Mouse (Mus musculus) spleen, embryonic (tissue): ENCODE measurements around the gene Tfeb.

Experiments
- CTCF ChIA-PET: fragments of 350-600 bp; sonication (Branson Sonifier 250); formaldehyde crosslinking; loops from one replicate; lab custom pipeline; 2022; lab: Charles Lee

Tfeb gene

DNA sequence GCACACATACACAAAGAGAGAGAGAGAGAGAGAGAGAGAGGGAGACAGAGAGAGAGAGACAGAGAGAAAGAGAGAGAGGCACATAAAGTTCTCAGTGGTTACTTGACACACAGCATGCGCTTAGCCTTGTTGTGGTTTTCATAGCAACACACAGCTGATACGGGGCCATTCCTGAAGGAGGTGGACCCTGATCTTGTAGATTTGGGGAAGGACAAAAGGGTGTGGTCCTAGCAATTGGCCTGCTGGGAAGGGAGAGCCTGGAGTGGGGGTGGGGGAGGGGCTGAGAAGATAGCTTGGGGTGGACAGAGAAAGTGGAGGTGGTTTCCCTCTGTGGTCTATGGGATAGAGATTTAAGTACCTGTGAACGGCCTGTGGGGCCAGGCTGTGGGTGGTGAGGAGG, 26.8 kb upstream of the Tfeb start:
- CTCF ChIA-PET = interaction anchor here (0.7 kb wide), 1 partner anchor 16 kb away, joined by 6 read pairs; no protein-coding TSS in a partner anchor

DNA sequence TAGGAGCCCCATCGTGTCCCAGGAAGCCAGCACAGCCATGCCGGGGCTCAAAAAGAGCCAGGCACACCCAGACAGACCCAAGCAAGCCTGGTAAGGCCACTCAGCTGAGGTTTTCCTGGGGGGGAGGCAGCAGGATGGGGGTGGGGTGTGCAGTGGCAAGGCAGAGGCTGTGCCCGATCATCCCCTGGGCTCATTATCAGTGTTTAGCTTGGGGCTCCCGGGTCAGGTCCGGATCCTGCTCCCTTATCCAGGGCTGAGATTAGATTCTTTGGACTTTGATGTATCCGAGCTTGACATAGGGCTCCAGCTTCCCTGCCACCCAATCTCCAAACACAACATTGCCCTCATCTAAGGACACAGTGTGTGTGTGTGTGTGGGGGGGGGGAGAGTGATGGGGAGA, 24.9 kb upstream of the Tfeb start:
- CTCF ChIA-PET = interaction anchor here (0.6 kb wide), 1 partner anchor 351 kb away, joined by 3 read pairs; no protein-coding TSS in a partner anchor

DNA sequence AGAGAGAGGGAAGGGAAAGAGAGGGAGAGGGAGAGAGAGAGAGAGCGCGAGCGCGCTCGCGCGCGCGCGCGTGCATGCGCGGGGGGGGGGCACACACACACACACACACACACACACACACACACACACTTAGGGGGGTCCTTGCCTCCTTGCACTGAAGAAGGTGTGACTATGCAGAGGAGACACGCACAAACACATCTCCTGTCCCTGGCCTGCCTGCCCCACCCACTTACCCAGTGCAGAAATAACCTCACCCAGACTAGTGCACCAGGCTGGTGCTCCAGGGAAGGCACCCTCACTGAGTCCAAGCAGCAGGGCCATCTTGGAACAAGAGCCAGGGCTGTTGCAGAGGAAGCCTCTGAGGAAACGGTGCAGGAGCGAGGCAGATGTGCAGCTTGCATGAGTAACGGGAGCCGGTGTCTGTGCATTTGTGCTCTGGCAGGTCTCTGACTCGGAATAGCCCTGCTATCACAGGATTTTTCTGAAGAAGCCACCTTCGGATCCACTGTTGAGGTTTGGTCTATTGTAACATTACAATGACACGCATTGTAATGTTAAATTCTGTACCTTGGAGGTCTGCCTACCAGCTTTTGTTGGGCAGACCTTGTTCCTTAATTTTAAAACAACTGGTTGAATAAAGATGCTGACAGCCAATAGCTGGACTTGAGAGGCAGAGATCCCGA, 23.8 kb upstream of the Tfeb start:
- CTCF ChIA-PET = no interaction called here

DNA sequence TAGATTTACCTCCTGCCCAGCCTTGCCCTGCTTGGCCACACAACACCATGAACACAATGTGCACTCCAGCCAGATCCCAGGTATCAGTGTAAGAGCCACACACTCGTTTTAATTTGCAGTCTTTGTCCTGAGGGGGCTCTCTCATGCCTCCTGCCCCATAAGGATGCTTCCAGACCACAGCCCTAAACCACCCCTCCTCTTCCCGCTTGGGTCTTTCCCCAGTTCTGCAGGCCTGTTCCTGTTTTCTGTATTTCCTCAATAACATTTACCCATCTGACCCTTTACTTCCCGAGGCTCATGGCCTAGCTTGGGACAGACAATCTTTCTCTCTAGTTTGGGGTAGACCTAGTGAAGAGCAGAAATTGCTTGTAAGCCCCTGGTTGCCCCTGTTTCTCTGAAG, 21.8 kb upstream of the Tfeb start:
- CTCF ChIA-PET = interaction anchor here (0.7 kb wide), 2 partner anchors 119 to 385 kb away, joined by 3 read pairs; no protein-coding TSS in a partner anchor

DNA sequence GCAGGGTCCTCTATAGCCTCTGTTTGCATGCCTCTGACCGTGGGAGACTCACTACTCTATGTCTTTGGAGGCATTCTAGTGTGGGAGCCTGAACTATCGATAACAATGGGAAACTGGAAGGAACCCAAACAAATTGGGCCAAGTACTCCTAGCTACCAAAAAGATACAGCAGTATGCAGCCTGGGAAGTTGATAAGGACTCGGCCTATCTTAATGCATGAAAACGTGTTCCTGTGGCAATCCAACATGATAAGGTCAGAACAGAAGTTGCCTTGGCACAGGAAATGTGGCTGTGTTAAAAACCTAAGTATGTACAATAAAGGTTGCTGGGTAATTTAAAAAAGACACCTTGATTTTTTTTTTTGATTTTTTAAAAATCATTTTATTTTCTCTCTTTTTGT, 15.6 kb upstream of the Tfeb start:
- CTCF ChIA-PET = no interaction called here

DNA sequence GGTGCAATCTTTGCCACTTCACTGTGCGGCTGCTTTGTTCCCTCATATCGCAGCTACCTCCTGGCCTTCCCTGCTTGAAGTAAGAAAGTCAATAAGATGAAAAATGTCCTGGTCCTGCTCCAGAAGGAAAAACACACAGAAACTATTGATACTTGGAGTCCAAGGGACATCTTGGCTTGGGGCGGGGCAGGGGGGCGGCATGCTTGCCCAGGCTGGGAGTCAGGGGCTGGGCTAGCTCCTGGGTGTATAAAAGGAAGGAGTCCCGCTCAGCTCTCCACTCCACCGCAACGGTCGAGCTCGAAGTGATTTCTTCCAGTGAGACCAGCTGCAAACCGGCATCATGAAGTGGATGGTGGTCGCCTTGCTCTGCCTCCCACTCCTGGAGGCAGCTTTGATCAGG, 10.3 kb upstream of the Tfeb start, which contains the start of gene Pgc:
TSS of gene Pgc (plus strand) at position 277 of the 400 bp plus-strand sequence.
- CTCF ChIA-PET = no interaction called here

DNA sequence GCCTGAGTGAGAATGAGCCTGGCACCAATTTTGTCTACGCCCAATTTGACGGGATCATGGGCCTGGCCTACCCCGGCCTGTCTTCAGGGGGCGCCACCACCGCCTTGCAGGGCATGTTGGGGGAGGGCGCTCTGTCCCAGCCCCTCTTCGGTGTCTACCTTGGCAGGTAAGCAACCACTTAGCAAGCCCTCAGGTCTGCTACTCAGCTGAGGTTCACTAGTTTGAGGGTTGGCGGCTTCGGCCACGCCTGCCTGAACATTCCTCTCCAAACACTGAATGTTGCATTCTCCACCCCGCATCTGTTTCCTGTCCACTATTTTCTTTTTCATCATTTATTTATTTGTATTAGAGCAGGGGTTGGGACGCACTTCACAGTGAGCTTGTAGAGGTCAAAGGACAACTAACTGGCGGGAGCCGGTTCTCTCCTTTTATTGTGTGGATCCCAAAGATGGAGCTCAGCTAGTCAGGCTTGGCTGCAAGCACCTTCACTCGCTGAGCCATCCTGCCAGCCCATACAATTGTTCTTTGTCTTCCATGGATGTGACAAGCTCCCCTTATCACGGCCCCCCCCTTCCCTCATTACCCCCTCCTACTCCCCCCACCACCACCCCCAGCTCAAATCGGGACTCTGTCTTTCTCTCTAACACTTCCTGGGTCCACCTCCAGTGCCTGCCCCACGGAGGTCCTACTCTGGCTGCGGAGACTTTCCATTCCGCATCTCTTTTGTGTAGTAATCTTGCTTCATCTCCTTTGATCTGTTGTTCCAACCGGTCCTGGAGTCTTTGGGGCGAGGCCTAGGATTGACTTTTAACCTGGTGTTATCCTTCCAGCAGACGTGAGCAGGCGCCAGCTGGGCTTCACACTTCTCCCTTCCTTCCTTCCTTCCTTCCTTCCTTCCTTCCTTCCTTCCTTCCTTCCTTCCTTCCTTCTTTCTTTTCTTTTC, 5.9 kb upstream of the Tfeb start:
- CTCF ChIA-PET = interaction anchor here (0.5 kb wide), 1 partner anchor 33 kb away, joined by 3 read pairs; no protein-coding TSS in a partner anchor

DNA sequence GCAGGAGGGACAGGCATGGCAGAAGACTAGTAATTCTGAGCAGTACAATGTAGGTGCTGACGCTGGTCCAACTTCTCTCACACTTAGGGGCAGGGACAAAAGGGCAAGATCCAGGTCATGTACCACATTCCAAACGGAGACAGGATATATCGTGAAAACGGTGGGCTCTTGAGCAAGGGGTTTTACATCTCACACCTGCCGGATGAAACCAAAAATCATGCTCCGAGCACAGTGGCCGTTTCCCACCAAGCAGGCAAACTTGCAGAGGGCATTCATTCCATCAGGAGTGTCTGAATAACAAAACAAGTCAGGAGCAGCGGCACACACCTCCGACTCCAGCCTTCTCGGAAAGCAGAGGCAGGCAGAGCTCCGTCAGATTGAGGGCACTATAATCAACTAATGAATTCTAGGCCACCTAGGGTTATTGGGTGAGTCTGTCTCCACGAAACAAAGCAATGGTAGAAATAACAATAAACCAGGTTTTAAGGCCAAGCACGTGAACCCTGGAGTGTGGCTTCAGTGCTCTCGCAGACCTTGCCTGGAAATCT, 1.2 kb upstream of the Tfeb start:
- CTCF ChIA-PET = interaction anchor here (0.7 kb wide), 1 partner anchor 49 kb away, joined by 4 read pairs; no protein-coding TSS in a partner anchor

DNA sequence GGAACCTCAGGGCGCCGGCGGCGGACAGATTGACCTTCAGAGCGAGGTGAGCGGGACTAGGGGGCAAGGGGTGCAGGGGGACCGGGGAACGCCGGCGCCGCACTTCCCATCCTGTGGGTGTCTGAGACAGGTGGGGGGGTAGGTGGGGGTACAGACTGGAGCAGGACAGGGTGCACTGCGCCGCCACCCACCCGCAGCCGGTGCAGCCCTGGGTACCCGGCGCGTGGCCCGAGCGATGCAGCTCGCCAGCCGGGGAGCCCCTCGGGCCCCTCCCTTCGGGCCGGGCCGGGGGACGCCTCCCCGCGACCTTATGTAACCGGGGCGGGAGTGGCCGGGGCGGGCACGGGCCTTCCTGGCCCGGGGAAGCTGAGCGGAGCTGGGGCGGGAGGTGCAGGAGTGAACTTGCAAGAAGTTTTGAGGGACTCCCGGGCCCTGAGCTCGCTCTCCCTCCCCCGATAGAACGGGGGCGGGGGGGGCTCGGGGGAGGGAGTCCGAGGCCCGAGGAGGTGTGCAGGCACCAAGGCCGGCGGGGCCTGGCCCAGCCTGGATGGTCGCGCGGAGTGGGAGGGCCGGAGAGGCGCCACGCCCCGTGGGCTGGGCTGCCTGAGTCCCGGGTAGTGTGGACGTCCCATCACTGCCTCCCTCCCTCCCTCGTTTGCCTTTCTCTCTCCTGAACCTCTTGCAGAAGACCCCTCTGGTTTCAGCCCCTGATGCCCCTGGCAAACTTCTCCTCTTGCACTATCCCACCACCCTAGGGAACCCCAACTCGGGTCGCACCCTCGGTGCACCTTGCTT, 638 bp downstream of the Tfeb start:
- CTCF ChIA-PET = interaction anchor here (0.6 to 1.5 kb wide), 2 partner anchors 31 to 113 kb away, joined by 7 to 9 read pairs; no protein-coding TSS in a partner anchor

DNA sequence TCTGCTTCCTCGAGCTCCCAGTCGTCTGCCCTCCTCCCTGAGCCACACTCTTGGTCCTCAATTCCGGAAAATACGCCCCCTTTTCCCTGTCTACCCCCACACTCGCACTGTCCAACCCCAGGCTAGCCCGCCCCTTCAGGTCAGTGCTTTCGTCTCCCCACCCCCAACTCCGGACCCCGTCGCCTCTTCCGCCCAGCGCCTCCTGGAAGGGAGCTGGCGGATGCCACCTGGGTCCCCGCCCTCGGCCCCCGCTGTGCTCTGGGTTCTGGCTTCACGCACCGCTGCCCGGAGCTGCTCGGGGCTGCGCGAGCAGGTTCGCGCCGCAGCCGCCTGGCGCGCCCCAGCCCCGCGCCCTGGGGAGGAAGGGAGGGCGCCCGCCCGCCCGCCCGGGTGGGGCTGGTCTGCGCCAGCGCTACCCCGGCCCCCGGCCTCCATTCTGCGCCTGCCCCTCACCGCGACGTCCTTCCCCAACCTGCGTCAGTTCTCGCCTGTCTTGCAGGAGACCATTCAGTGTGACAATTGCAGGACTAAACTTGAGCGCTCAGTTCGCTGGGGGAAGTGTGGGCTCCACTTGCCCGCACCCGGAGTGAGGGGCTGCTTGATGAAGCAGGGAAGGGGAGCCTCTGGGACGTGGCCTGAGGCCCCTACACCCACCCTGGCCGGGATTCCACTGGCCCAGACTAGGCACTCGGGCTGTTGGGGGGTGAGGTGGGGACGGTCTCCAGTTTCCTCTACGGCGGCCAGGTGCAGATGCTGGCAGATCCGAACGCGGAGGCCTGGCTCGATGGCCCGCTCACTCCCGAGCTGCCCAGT, 1.4 kb downstream of the Tfeb start:
- CTCF ChIA-PET = interaction anchor here (0.7 to 1.5 kb wide), 2 partner anchors 12 to 141 kb away, joined by 3 to 4 read pairs; no protein-coding TSS in a partner anchor

DNA sequence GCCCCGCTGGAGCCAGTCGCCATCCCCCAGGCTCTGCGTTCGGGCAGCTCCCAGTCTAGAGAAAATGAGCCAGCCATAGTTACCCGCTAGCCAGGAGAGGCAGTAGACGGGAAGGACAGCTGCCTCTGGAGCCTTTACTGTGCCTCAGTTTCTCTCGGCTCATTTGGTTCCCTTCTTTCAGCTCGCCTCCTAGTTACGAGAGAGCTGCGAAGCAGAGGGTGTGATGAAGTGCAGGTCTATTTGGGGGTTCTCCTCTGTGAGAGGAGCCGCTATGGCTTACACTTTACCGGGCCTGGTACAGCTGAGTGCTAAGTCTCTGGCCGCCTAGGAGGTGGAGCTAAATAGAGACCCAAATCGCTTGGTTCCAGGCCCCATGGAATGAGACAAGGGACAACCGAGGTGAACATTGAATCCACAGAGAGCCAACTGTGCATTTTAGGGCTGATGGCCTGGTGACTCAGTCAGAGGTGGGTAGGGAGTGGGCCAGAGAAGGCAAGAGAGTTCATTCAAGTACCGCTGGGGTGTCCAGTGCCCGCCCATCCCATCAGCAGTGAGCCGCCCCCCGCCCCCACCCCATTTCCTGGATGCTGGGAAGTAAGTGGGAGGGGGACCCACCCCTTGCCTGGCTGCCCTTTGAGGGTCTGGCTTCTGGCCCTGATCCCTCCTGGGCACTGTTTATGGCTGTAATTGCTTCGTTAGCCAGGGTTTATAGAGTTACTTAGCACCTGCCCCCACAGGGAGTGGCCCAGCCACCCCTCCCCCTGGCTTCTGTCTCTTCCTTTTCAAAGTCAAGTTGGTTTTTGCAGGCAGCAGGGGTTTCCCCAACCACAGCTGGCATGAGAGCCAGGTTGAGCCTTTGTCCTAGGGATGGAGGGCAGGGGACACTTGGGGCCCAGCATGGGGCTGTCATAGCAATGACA, 2.3 kb downstream of the Tfeb start:
- CTCF ChIA-PET = interaction anchor here (0.7 to 1.5 kb wide), 3 partner anchors 11 to 140 kb away, joined by 3 to 4 read pairs (median 4); no protein-coding TSS in a partner anchor

DNA sequence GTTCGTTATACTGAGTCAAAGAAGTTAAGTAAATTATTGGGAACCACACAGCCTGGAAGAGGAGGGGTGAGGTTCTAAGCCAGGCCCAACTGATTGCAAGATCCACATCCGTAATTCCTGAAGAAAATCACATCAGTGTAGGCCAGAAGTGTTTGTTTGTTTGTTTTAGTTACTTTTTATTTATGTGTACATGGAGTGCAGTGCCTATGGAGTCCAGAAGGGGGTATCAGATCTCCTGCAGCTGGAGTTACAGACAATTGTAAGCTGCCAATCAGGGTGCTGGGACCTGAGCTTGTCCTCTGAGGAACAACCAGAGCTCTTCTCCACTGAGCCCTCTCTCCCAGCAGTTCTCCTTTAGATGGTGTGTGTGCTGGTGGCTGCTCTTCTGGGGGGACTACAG, 3.4 kb downstream of the Tfeb start:
- CTCF ChIA-PET = interaction anchor here (0.5 to 1.4 kb wide), 2 partner anchors 53 to 231 kb away, joined by 4 read pairs; no protein-coding TSS in a partner anchor

DNA sequence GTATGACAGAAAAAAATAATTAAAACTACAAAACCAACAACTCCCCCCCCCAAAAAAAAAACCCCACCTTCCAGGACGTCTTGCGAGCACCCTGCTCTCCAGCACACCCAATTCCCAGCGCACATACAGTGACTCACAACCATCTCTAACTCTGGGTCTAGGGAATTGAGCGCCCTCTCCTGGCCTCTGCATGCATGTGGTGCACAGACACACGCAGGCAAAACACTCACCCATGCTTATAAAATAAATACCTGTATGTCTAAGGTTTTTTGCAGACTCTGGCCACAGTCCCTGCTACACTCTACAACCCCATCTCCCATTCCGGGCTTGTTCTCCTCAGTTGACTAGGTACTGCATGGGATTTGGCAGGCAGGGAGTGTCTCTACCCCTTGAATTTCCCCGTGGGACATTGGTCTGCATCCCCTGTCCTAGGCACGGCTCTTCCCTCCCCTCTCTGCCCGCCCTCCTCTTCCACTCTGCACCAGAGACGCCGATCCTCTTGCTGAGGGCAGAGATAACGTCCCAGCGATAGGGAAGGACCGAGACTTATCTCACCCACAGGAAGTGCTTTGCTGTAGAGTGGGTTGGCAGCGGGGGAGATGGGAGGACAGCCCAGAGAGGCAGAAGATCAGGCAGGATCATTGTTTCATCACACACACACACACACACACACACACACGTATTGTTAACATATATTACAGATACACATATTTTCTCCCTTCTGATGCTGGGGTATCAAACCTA, 6.3 kb downstream of the Tfeb start:
- CTCF ChIA-PET = interaction anchor here (0.6 to 0.7 kb wide), 3 partner anchors 25 to 307 kb away, joined by 3 to 5 read pairs (median 3); no protein-coding TSS in a partner anchor

DNA sequence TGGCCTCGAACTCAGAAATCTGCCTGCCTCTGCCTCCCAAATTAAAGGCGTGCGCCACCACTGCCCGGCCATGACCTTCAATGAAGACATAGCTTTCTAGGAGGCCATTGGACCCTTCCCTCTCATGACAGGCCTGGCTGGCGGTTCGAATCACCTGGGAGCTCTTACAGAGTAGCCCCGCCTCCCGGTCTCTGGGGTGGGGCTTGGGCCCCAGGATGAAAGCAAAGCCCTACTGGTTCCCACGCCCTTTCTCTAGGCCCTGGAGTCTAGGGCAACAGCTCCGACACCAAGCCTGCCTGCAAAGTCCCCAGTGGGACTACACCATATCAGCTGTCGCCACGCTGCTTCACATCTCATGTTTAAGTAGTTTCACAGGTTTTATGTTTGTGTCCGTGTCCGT, 7.3 kb downstream of the Tfeb start:
- CTCF ChIA-PET = interaction anchor here (0.8 kb wide), 1 partner anchor 9 kb away, joined by 3 read pairs; no protein-coding TSS in a partner anchor

DNA sequence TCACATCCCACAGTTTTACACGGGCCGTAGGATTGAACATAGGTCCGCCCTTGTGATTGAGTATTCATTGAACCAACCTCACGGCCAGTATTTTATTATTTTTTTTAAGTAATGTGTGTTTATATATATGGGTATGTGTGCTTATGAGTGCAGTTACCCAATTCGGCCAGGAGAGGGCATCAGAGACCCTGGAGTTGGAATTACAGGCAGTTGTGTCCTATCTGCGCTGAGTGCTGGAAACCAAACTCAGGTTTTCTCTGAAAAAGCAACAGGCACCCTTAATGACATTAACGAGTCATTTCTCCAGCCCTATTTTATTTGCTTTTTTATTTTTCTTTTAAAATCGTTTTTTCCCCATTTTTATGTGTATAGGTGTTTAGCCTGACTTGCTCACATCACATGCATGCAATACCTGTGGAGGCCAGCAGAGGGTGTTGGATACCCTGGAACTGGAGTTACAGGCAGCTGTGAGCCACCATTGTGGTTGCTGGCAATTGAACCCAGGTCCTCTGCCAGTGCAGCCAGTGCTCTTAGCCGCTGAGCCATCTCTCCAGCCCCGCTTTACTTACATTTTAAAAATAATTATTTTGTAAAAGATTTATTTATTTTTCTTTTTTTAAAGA, 8.0 kb downstream of the Tfeb start:
- CTCF ChIA-PET = interaction anchor here (0.7 kb wide), 1 partner anchor 15 kb away, joined by 3 read pairs; no protein-coding TSS in a partner anchor

DNA sequence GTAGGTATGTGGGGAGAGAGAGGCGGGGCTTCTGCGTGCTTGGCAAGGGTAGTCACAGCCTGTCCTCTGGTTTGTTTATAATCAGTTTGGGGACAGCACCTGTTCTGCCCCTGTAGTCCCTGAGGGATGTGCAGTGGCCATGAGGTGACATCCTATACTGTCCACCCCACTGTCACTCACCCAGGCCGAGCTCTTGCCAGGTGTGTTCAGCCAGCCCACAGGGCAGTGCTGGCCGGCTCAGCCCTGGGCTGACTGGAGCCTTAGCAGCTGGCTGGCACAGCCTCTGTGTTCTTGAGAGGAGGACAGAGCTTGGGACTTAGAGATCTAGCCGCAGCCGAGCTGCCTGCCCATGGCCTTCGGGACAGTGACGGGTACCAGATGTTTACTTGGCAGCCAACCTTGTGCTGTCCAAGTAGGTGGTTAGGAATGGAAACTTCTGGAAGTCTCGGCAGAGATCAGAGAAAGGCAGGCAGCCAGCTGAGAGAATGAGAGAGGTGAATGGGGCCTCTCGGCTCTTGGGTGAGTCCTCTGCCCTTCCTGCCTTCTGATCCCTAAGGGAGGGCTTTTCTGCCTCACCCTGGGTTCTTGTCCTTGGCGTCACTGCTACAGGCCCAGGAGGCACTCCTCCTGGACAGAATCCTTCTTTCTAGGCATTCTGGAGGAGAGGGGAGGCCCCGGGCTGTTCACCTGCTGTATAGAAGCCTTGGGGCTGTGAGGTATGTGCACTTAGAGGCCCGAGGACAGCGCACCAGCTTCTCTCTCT, 12.1 kb downstream of the Tfeb start:
- CTCF ChIA-PET = no interaction called here
